In genomic region chr17:45873200-45873955, GRCm38 (mm10) we compare ENCODE assay signal across 9 mouse cellular contexts.
DNase-seq lines count a peak whose midpoint lies in the region; ATAC-seq and TF ChIP-seq lines count a peak whose summit lies in the region.
"Had no signal": no experiment of that assay in that cellular context is flagged by ENCODE, and none has a peak within 500 bp of the region (broad histone marks: within the 10 kb centered on the region; RNA-seq: fewer than 3 reads in every experiment).

No protein-coding gene starts in this region.

- peak overlapping the region; percentile 42 for H3K4me2 ChIP-seq in forebrain, embryonic 15.5 days (replicated peaks)
- peak overlapping the region; percentile 48 for H3K4me2 ChIP-seq in intestine, postnatal 0 days (replicated peaks; ENCODE audit: low read depth)
- H3K4me2 ChIP-seq in stomach, embryonic 15.5 days = peak overlapping the region; percentile 23

- H3K36me3 ChIP-seq in forebrain, embryonic 15.5 days = no peaks in the 10 kb centered on the region
- H3K36me3 ChIP-seq in intestine, postnatal 0 days (ENCODE audit: control insufficient read depth, insufficient read depth) = no peaks in the 10 kb centered on the region
- no peaks in the 10 kb centered on the region for H3K36me3 ChIP-seq in stomach, embryonic 15.5 days
- H3K36me3 ChIP-seq: G1E had no signal

- H3K27ac ChIP-seq in layer of hippocampus, adult 2 months = no peak overlapping the region
- H3K27ac ChIP-seq in forebrain, embryonic 15.5 days (replicated peaks) = peak overlapping the region; percentile 56
- no peak overlapping the region for H3K27ac ChIP-seq in intestine, postnatal 0 days (ENCODE audit: low read depth, low read length)
- peak overlapping the region; percentile 44; the same call in 1 of the 2 replicates for H3K27ac ChIP-seq in stomach, embryonic 15.5 days

- H3K27me3 ChIP-seq in forebrain, embryonic 15.5 days = no peaks in the 10 kb centered on the region
- no peaks in the 10 kb centered on the region; the same call in 1 of the 2 replicates for H3K27me3 ChIP-seq in intestine, postnatal 0 days (replicated peaks; ENCODE audit: control insufficient read depth, insufficient read depth, low read length)
- H3K27me3 ChIP-seq in stomach, embryonic 15.5 days (replicated peaks) = peaks cover 12% of the 10 kb centered on the region

- TF ChIP-seq CTCF in layer of hippocampus, adult 2 months (conservative IDR thresholded peaks at IDR 0.05) = no peak
- no peak for TF ChIP-seq CTCF in intestine, postnatal 0 days (IDR thresholded peaks at IDR 0.05; ENCODE audit: low read depth)

- DNase-seq in layer of hippocampus, adult 2 months (ENCODE audit: low spot score in 2 of 2) = no peak
- DNase-seq in layer of hippocampus, adult 9-11 months = no peak
- peak; percentile 28 for DNase-seq in lung, postnatal 25 days (ENCODE audit: low spot score)
- no peak for DNase-seq in cerebellum, postnatal 25 days

- H3K9me3 ChIP-seq in forebrain, embryonic 15.5 days = no peaks in the 10 kb centered on the region
- no peaks in the 10 kb centered on the region for H3K9me3 ChIP-seq in intestine, postnatal 0 days (ENCODE audit: control insufficient read depth)
- no peaks in the 10 kb centered on the region for H3K9me3 ChIP-seq in stomach, embryonic 15.5 days

- H3K4me1 ChIP-seq in forebrain, embryonic 15.5 days = peaks cover 27% of the 10 kb centered on the region
- peaks cover 13% of the 10 kb centered on the region for H3K4me1 ChIP-seq in intestine, postnatal 0 days (replicated peaks; ENCODE audit: control insufficient read depth, insufficient read depth, low read length)
- H3K4me1 ChIP-seq in stomach, embryonic 15.5 days = peaks cover 30% of the 10 kb centered on the region

- H3K9ac ChIP-seq in forebrain, embryonic 15.5 days (replicated peaks) = peak overlapping the region; percentile 31; the same call in 1 of the 2 replicates
- H3K9ac ChIP-seq in intestine, postnatal 0 days (ENCODE audit: low read depth, low read length) = no peak overlapping the region
- H3K9ac ChIP-seq in stomach, embryonic 15.5 days = no peak overlapping the region

- WGBS in forebrain, embryonic 15.5 days = 2% methylated on average over 21 of the region's 21 CpGs
- WGBS in intestine, postnatal 0 days = 6% methylated on average over 21 of the region's 21 CpGs
- WGBS in stomach, embryonic 15.5 days = 11% methylated on average over 20 of the region's 21 CpGs

- peak overlapping the region; percentile 26; the same call in 1 of the 2 replicates for H3K4me3 ChIP-seq in layer of hippocampus, adult 2 months
- H3K4me3 ChIP-seq in forebrain, embryonic 15.5 days = peak overlapping the region; percentile 23
- H3K4me3 ChIP-seq in intestine, postnatal 0 days (ENCODE audit: low read depth, low read length) = no peak overlapping the region
- no peak overlapping the region for H3K4me3 ChIP-seq in stomach, embryonic 15.5 days (replicated peaks)

- ATAC-seq in forebrain, embryonic 15.5 days (replicated peaks) = peak; percentile 75
- peak; percentile 72 for ATAC-seq in intestine, postnatal 0 days
- ATAC-seq in stomach, embryonic 15.5 days (ENCODE audit: insufficient read depth, low FRiP score, low read depth) = peak; percentile 19; the same call in 1 of the 2 replicates
- ATAC-seq in CD4-positive, CD25-positive, alpha-beta regulatory T cell, adult 4 months = no peak

Comparison
In these comparisons a context has a peak if more than half of its experiments do, and no peak if none do; other contexts are left out.
1. H3K27ac ChIP-seq: peak in forebrain, embryonic 15.5 days (single experiment) and stomach, embryonic 15.5 days (single experiment); none in layer of hippocampus, adult 2 months (single experiment) and intestine, postnatal 0 days (single experiment).
2. H3K4me3 ChIP-seq: peak in layer of hippocampus, adult 2 months (single experiment) and forebrain, embryonic 15.5 days (single experiment); none in intestine, postnatal 0 days (single experiment) and stomach, embryonic 15.5 days (single experiment).
3. Peak in every context shown above with its lines, with median percentiles within 50 percentile points of each other: H3K4me2 ChIP-seq.